Mouse (Mus musculus) G1E (cell line): Measurements from ENCODE around the gene Pkmyt1.

ENCODE experiments used
- CTCF ChIP-seq: IDR thresholded peaks from 2 replicates; pipeline ENCODE4 v1.5.1; 2012; ENCODE audit warnings: low read depth, low read length, inconsistent platforms, mixed read lengths
- GATA1 ChIP-seq: IDR thresholded peaks from 2 replicates; pipeline ENCODE4 v1.6.1; 2012; ENCODE audit warnings: borderline replicate concordance, low read length, inconsistent platforms, mixed read lengths

GRCm38 (mm10) chr17:23719455-23719854 lies 6.7 kb upstream of the Pkmyt1 start:
- TF ChIP-seq GATA1 (no peak), CTCF (no peak)
